Mouse (Mus musculus): Measurements from ENCODE around the gene Nav2.

GRCm38 (mm10) chr7:48932138-48932537, 23.6 kb downstream of the Nav2 start:
- TF ChIP-seq CTCF (IDR thresholded peaks at IDR 0.05; ENCODE audit: borderline replicate concordance, control insufficient read depth, extremely low read depth, insufficient read depth, low read length, poor library complexity) (no peak), POLR2A (IDR thresholded peaks at IDR 0.05; ENCODE audit: control insufficient read depth, extremely low read depth, insufficient read depth, low read length, poor library complexity) (no peak)
